Mouse (Mus musculus): ENCODE measurements around the gene Camk1d.

DNA sequence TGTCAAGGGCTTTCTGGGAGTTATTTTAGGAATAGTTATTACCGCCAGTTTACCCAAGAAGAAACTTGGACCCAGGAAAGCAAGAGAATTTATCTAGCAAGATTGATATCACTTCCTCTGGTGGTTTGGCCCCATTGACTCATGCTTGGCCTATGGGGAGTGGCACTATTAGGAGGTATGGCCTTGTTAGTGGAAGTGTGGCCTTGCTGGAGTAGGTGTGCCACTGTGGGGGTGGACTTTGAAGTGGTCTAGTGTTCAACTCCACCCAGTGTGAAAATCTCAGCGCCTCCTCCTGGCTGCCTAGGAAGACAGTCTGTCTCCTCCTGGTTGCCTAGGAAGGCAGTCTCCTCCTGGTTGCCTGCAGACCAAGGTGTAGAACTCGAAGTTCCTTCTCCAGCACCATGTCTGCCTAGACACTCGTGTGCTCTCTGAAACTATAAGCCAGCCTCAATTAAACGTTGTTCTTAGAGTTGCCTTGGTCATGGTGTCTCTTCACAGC lies 33.3 kb upstream of the Camk1d start:
- TF ChIP-seq EP300 (IDR thresholded peaks at IDR 0.05; ENCODE audit: insufficient read depth, low read depth, low read length), result no peak
- no peak for TF ChIP-seq POLR2A (IDR thresholded peaks at IDR 0.05; ENCODE audit: insufficient read depth, low read length)
- no peak for TF ChIP-seq CTCF (IDR thresholded peaks at IDR 0.05; ENCODE audit: low read depth, low read length)

Data from ES-Bruce4 (cell line).